Mouse (Mus musculus): ENCODE data around the gene Mdfi. TPM values are rescaled to one million over a fixed set of nuclear protein-coding genes. Genes with fewer than 3 reads are reported as not detected.
A peak's percentile ranks its signal among the peaks of the same experiment; 100 is the strongest.

Gene Mdfi
- total RNA-seq (2014; rRNA removed) (0.65 and 0.67 TPM in 2 replicates), polyA plus RNA-seq (2012; rRNA removed) (1.8 and 2.9 TPM in 2 replicates)

- no peak within 1 kb of the TSS for H3K27ac ChIP-seq (replicated peaks; ENCODE audit: insufficient read depth, low read depth, low read length)
Observed at GRCm38 (mm10) chr17:47834482-47834767, at the start of gene Mdfi. Gene Mdfi (minus strand): TSS chr17:47834691.

GRCm38 (mm10) chr17:47883099-47883498 lies 48.6 kb upstream of the Mdfi start:
- TF ChIP-seq POLR2A (IDR thresholded peaks at IDR 0.05; ENCODE audit: extremely low read depth, insufficient read depth, low read length) (no peak), CTCF (IDR thresholded peaks at IDR 0.05; ENCODE audit: low read depth, low read length) (no peak)
- Histone ChIP-seq H3K4me3 (ENCODE audit: insufficient read depth, low read depth, low read length) (no peak overlapping the region), H3K27me3 (ENCODE audit: control insufficient read depth, insufficient read depth, low read length) (no peaks in the 10 kb centered on the region), H3K4me1 (ENCODE audit: control insufficient read depth, insufficient read depth, low read length) (no peaks in the 10 kb centered on the region), H3K79me2 (ENCODE audit: control insufficient read depth, insufficient read depth, low read length) (no peaks in the 10 kb centered on the region), H3K36me3 (ENCODE audit: control insufficient read depth, insufficient read depth, low read length) (no peaks in the 10 kb centered on the region), H3K9ac (ENCODE audit: low read depth, low read length) (no peak overlapping the region), H3K27ac (replicated peaks; ENCODE audit: insufficient read depth, low read depth, low read length) (no peak overlapping the region)
- WGBS, result 82% methylated on average over 5 of the region's 5 CpGs
- no peak for DNase-seq (ENCODE audit: extremely low read depth, low read depth, low spot score)

More at GRCm38 (mm10) chr17:47834482-47834767, at the start of gene Mdfi:
- H3K9ac ChIP-seq (ENCODE audit: low read depth, low read length), result peak within 1 kb of the TSS; percentile 49
- H3K27me3 ChIP-seq (ENCODE audit: control insufficient read depth, insufficient read depth, low read length), result peaks cover 9% of the 10 kb centered on the region
- TF ChIP-seq CTCF (IDR thresholded peaks at IDR 0.05; ENCODE audit: low read depth, low read length), result no peak
- no peak for TF ChIP-seq POLR2A (IDR thresholded peaks at IDR 0.05; ENCODE audit: extremely low read depth, insufficient read depth, low read length)
- no peak for DNase-seq (ENCODE audit: extremely low read depth, low read depth, low spot score)
- no peaks in the 10 kb centered on the region for H3K36me3 ChIP-seq (ENCODE audit: control insufficient read depth, insufficient read depth, low read length)
- 13% methylated on average over 18 of the region's 18 CpGs for WGBS
- peaks cover 4% of the 10 kb centered on the region; the same call in 1 of the 2 replicates for H3K4me1 ChIP-seq (ENCODE audit: control insufficient read depth, insufficient read depth, low read length)
- peak within 1 kb of the TSS; percentile 59 for H3K4me3 ChIP-seq (ENCODE audit: insufficient read depth, low read depth, low read length)
- no peaks in the 10 kb centered on the region for H3K79me2 ChIP-seq (ENCODE audit: control insufficient read depth, insufficient read depth, low read length)

GRCm38 (mm10) chr17:47881330-47881729 lies 46.8 kb upstream of the Mdfi start:
- Histone ChIP-seq H3K27ac (replicated peaks; ENCODE audit: insufficient read depth, low read depth, low read length) (no peak overlapping the region), H3K27me3 (ENCODE audit: control insufficient read depth, insufficient read depth, low read length) (no peaks in the 10 kb centered on the region), H3K4me3 (ENCODE audit: insufficient read depth, low read depth, low read length) (no peak overlapping the region), H3K36me3 (ENCODE audit: control insufficient read depth, insufficient read depth, low read length) (no peaks in the 10 kb centered on the region), H3K4me1 (ENCODE audit: control insufficient read depth, insufficient read depth, low read length) (no peaks in the 10 kb centered on the region), H3K9ac (ENCODE audit: low read depth, low read length) (no peak overlapping the region), H3K79me2 (ENCODE audit: control insufficient read depth, insufficient read depth, low read length) (no peaks in the 10 kb centered on the region)
- DNase-seq (ENCODE audit: extremely low read depth, low read depth, low spot score), result no peak
- no peak for TF ChIP-seq CTCF (IDR thresholded peaks at IDR 0.05; ENCODE audit: low read depth, low read length)
- TF ChIP-seq POLR2A (IDR thresholded peaks at IDR 0.05; ENCODE audit: extremely low read depth, insufficient read depth, low read length), result no peak
- 90% methylated on average over 13 of the region's 13 CpGs for WGBS

GRCm38 (mm10) chr17:47879207-47879606 lies 44.7 kb upstream of the Mdfi start:
- Histone ChIP-seq H3K4me3 (ENCODE audit: insufficient read depth, low read depth, low read length) (no peak overlapping the region), H3K27ac (replicated peaks; ENCODE audit: insufficient read depth, low read depth, low read length) (no peak overlapping the region), H3K4me1 (ENCODE audit: control insufficient read depth, insufficient read depth, low read length) (no peaks in the 10 kb centered on the region), H3K9ac (ENCODE audit: low read depth, low read length) (no peak overlapping the region), H3K79me2 (ENCODE audit: control insufficient read depth, insufficient read depth, low read length) (no peaks in the 10 kb centered on the region), H3K36me3 (ENCODE audit: control insufficient read depth, insufficient read depth, low read length) (no peaks in the 10 kb centered on the region), H3K27me3 (ENCODE audit: control insufficient read depth, insufficient read depth, low read length) (no peaks in the 10 kb centered on the region)
- DNase-seq (ENCODE audit: extremely low read depth, low read depth, low spot score), result no peak
- TF ChIP-seq POLR2A (IDR thresholded peaks at IDR 0.05; ENCODE audit: extremely low read depth, insufficient read depth, low read length) (no peak), CTCF (IDR thresholded peaks at IDR 0.05; ENCODE audit: low read depth, low read length) (no peak)
- WGBS, result 87% methylated on average over 3 of the region's 3 CpGs

- no peak for TF ChIP-seq CTCF (IDR thresholded peaks at IDR 0.05; ENCODE audit: low read depth, low read length)
- TF ChIP-seq POLR2A (IDR thresholded peaks at IDR 0.05; ENCODE audit: extremely low read depth, insufficient read depth, low read length), result no peak
- H3K4me1 ChIP-seq (ENCODE audit: control insufficient read depth, insufficient read depth, low read length), result no peaks in the 10 kb centered on the region
- no peaks in the 10 kb centered on the region for H3K27me3 ChIP-seq (ENCODE audit: control insufficient read depth, insufficient read depth, low read length)
- H3K4me3 ChIP-seq (ENCODE audit: insufficient read depth, low read depth, low read length), result no peak overlapping the region
- WGBS, result 82% methylated on average over 35 of the region's 35 CpGs
- H3K36me3 ChIP-seq (ENCODE audit: control insufficient read depth, insufficient read depth, low read length), result no peaks in the 10 kb centered on the region
- H3K79me2 ChIP-seq (ENCODE audit: control insufficient read depth, insufficient read depth, low read length), result no peaks in the 10 kb centered on the region
- no peak overlapping the region for H3K9ac ChIP-seq (ENCODE audit: low read depth, low read length)
- no peak for DNase-seq (ENCODE audit: extremely low read depth, low read depth, low spot score)
- H3K27ac ChIP-seq (replicated peaks; ENCODE audit: insufficient read depth, low read depth, low read length), result no peak overlapping the region
Observed at GRCm38 (mm10) chr17:47878378-47879089, 44.0 kb upstream of the Mdfi start.

GRCm38 (mm10) chr17:47877715-47878377 lies 43.4 kb upstream of the Mdfi start:
- no peak overlapping the region for H3K4me3 ChIP-seq (ENCODE audit: insufficient read depth, low read depth, low read length)
- no peaks in the 10 kb centered on the region for H3K79me2 ChIP-seq (ENCODE audit: control insufficient read depth, insufficient read depth, low read length)
- H3K27me3 ChIP-seq (ENCODE audit: control insufficient read depth, insufficient read depth, low read length), result no peaks in the 10 kb centered on the region
- 85% methylated on average over 10 of the region's 10 CpGs for WGBS
- H3K36me3 ChIP-seq (ENCODE audit: control insufficient read depth, insufficient read depth, low read length), result no peaks in the 10 kb centered on the region
- H3K4me1 ChIP-seq (ENCODE audit: control insufficient read depth, insufficient read depth, low read length), result no peaks in the 10 kb centered on the region
- TF ChIP-seq POLR2A (IDR thresholded peaks at IDR 0.05; ENCODE audit: extremely low read depth, insufficient read depth, low read length) (no peak), CTCF (IDR thresholded peaks at IDR 0.05; ENCODE audit: low read depth, low read length) (no peak)
- no peak overlapping the region for H3K9ac ChIP-seq (ENCODE audit: low read depth, low read length)
- DNase-seq (ENCODE audit: extremely low read depth, low read depth, low spot score), result no peak
- no peak overlapping the region for H3K27ac ChIP-seq (replicated peaks; ENCODE audit: insufficient read depth, low read depth, low read length)
